Mouse (Mus musculus) ovary, postnatal 10 days (tissue): ENCODE measurements around the gene Aup1.
A peak's percentile ranks its signal among the peaks of the same experiment; 100 is the strongest.

Source experiments
- DNase-seq: peaks from one replicate; pipeline ENCODE4 v3.0.0; 2022; ENCODE audit warnings: low spot score

The Aup1 gene

GRCm38 (mm10) chr6:83031111-83031510 lies 23.2 kb upstream of the Aup1 start:
- no peak for DNase-seq

- no peak for DNase-seq
Measured at GRCm38 (mm10) chr6:83031921-83032590, 22.3 kb upstream of the Aup1 start.

- DNase-seq, result peak; percentile 45
Measured at GRCm38 (mm10) chr6:83032769-83033191, 21.5 kb upstream of the Aup1 start.

- peak; percentile 52 for DNase-seq
Measured at GRCm38 (mm10) chr6:83033249-83034185, 20.8 kb upstream of the Aup1 start, which contains the start of the genes Dok1 and Loxl3. Dok1 (minus strand) TSS chr6:83033471. Loxl3 (plus strand) TSS chr6:83034173.

GRCm38 (mm10) chr6:83034463-83035055 lies 19.8 kb upstream of the Aup1 start:
- DNase-seq, result no peak

- DNase-seq, result no peak
Measured at GRCm38 (mm10) chr6:83037188-83037587, 17.1 kb upstream of the Aup1 start.

- peak; percentile 71 for DNase-seq
Measured at GRCm38 (mm10) chr6:83038496-83039012, 15.8 kb upstream of the Aup1 start.

- no peak for DNase-seq
Measured at GRCm38 (mm10) chr6:83040601-83041000, 13.7 kb upstream of the Aup1 start.

- DNase-seq, result no peak
Measured at GRCm38 (mm10) chr6:83043561-83043960, 10.8 kb upstream of the Aup1 start.

- DNase-seq, result no peak
Measured at GRCm38 (mm10) chr6:83043993-83044392, 10.3 kb upstream of the Aup1 start.

- no peak for DNase-seq
Measured at GRCm38 (mm10) chr6:83044742-83045141, 9.6 kb upstream of the Aup1 start.

GRCm38 (mm10) chr6:83049367-83049766 lies 5.0 kb upstream of the Aup1 start:
- no peak for DNase-seq

GRCm38 (mm10) chr6:83053136-83053960 lies 973 bp upstream of the Aup1 start:
- DNase-seq, result no peak

- no peak for DNase-seq
Measured at GRCm38 (mm10) chr6:83054871-83055431, 630 bp downstream of the Aup1 start, which contains the start of gene Htra2. Htra2 (minus strand) TSS chr6:83055273.

- DNase-seq, result no peak
Measured at GRCm38 (mm10) chr6:83057790-83058189, 3.5 kb downstream of the Aup1 start, which contains the start of gene Dqx1. Dqx1 (plus strand) TSS chr6:83057844.

- no peak for DNase-seq
Measured at GRCm38 (mm10) chr6:83058725-83059124, 4.4 kb downstream of the Aup1 start.

- DNase-seq, result no peak
Measured at GRCm38 (mm10) chr6:83065995-83066394, 11.7 kb downstream of the Aup1 start.

- no peak for DNase-seq
Measured at GRCm38 (mm10) chr6:83066441-83066840, 12.1 kb downstream of the Aup1 start.

- DNase-seq, result no peak
Measured at GRCm38 (mm10) chr6:83068221-83068620, 13.9 kb downstream of the Aup1 start.

- no peak for DNase-seq
Measured at GRCm38 (mm10) chr6:83068706-83069487, 14.6 kb downstream of the Aup1 start.
